ENCODE assay signal across 11 mouse cellular contexts in genomic region chr12:30244194-30244593, GRCm38 (mm10).
DNase-seq lines count a peak whose midpoint lies in the region; ATAC-seq lines count a peak whose summit lies in the region.
"Had no signal": no experiment of that assay in that cellular context is flagged by ENCODE, and none has a peak within 500 bp of the region (broad histone marks: within the 10 kb centered on the region; RNA-seq: fewer than 3 reads in every experiment).

No protein-coding gene starts in this region.

- H3K9ac ChIP-seq in hindbrain, embryonic 16.5 days (ENCODE audit: low read depth, low read length), result no peak overlapping the region
- H3K9ac ChIP-seq in hindbrain, embryonic 12.5 days, result no peak overlapping the region
- H3K9ac ChIP-seq in stomach, embryonic 16.5 days (ENCODE audit: low read length), result no peak overlapping the region

- no peak overlapping the region for H3K27ac ChIP-seq in hindbrain, embryonic 16.5 days (ENCODE audit: low read depth, low read length)
- H3K27ac ChIP-seq in hindbrain, embryonic 12.5 days, result no peak overlapping the region
- H3K27ac ChIP-seq in stomach, embryonic 16.5 days (ENCODE audit: low read length), result peak overlapping the region; percentile 6; the same call in 1 of the 2 replicates
- H3K27ac ChIP-seq: macrophage had no signal

- peak; percentile 15 for DNase-seq in ovary, postnatal 36 days (ENCODE audit: low spot score)
- no peak for DNase-seq in ovary, postnatal 14 days (ENCODE audit: low spot score)
- DNase-seq in kidney, postnatal 4 days, result peak; percentile 56 to 63
- DNase-seq in thymus, postnatal 14 days, result no peak
- DNase-seq: heart, adult 11 months; thymus, postnatal 4 days had no signal

- H3K4me3 ChIP-seq in hindbrain, embryonic 16.5 days (ENCODE audit: low read length), result no peak overlapping the region
- no peak overlapping the region for H3K4me3 ChIP-seq in hindbrain, embryonic 12.5 days
- no peak overlapping the region for H3K4me3 ChIP-seq in stomach, embryonic 16.5 days (replicated peaks; ENCODE audit: low read length)

- no peaks in the 10 kb centered on the region for H3K9me3 ChIP-seq in hindbrain, embryonic 16.5 days (ENCODE audit: control insufficient read depth, low read length)
- H3K9me3 ChIP-seq in hindbrain, embryonic 12.5 days (replicated peaks), result no peaks in the 10 kb centered on the region
- no peaks in the 10 kb centered on the region for H3K9me3 ChIP-seq in stomach, embryonic 16.5 days (replicated peaks; ENCODE audit: control insufficient read depth, low read length)

- ATAC-seq in hindbrain, embryonic 16.5 days, result peak; percentile 70; the same call in 1 of the 2 replicates
- no peak for ATAC-seq in hindbrain, embryonic 12.5 days (ENCODE audit: low FRiP score)
- ATAC-seq in stomach, embryonic 16.5 days (ENCODE audit: insufficient read depth, low FRiP score), result no peak
- ATAC-seq: Patski had no signal

- H3K4me2 ChIP-seq in hindbrain, embryonic 16.5 days (ENCODE audit: low read length), result no peak overlapping the region
- no peak overlapping the region for H3K4me2 ChIP-seq in hindbrain, embryonic 12.5 days (replicated peaks)
- H3K4me2 ChIP-seq in stomach, embryonic 16.5 days (ENCODE audit: low read depth, low read length), result no peak overlapping the region

- no peaks in the 10 kb centered on the region for H3K27me3 ChIP-seq in hindbrain, embryonic 16.5 days (replicated peaks; ENCODE audit: control insufficient read depth, insufficient read depth, low read length)
- no peaks in the 10 kb centered on the region for H3K27me3 ChIP-seq in hindbrain, embryonic 12.5 days
- H3K27me3 ChIP-seq in stomach, embryonic 16.5 days (ENCODE audit: control insufficient read depth, insufficient read depth, low read length), result no peaks in the 10 kb centered on the region

- peaks cover 2% of the 10 kb centered on the region; the same call in 1 of the 2 replicates for H3K4me1 ChIP-seq in hindbrain, embryonic 16.5 days (ENCODE audit: control insufficient read depth, insufficient read depth, low read depth, low read length)
- no peaks in the 10 kb centered on the region for H3K4me1 ChIP-seq in hindbrain, embryonic 12.5 days
- 0 out of 2 replicates have a peak, but pooled peaks cover 6% of the 10 kb centered on the region for H3K4me1 ChIP-seq in stomach, embryonic 16.5 days (ENCODE audit: control insufficient read depth, insufficient read depth, low read length)

- H3K36me3 ChIP-seq in hindbrain, embryonic 16.5 days (ENCODE audit: control insufficient read depth, insufficient read depth, low read length), result no peaks in the 10 kb centered on the region
- no peaks in the 10 kb centered on the region for H3K36me3 ChIP-seq in hindbrain, embryonic 12.5 days
- no peaks in the 10 kb centered on the region for H3K36me3 ChIP-seq in stomach, embryonic 16.5 days (ENCODE audit: control insufficient read depth, insufficient read depth, low read length)

- WGBS in hindbrain, embryonic 16.5 days, result 41% methylated on average over 2 of the region's 2 CpGs
- 83% methylated on average over 2 of the region's 2 CpGs for WGBS in hindbrain, embryonic 12.5 days
- 42% methylated on average over 2 of the region's 2 CpGs for WGBS in stomach, embryonic 16.5 days

Comparison
In these comparisons a context has a peak if more than half of its experiments do, and no peak if none do; other contexts are left out.
1. DNase-seq: peak in ovary, postnatal 36 days (single experiment) and kidney, postnatal 4 days (2 of 2); none in ovary, postnatal 14 days (single experiment) and thymus, postnatal 14 days (single experiment).